Comparison of ENCODE assay signal across 22 mouse cellular contexts in the genomic region with DNA sequence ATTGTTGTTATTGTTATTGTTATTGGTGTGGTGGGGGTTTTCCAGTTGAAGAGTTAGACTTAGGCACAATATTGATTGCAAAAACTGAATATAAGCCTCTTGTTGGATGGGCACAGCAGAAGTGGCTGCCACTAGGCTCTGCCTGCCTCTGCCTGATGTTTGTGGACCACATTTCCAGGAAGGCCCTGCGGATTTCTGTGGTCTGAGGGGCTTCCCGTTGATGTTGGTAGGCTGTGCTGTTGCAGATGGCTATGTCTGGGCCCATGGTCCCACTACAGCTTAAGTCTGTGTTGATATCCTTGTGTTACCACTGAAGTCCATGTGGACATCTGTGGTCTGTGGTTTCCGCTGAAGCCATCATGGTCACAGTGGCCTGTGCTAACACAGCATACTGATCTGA. TPM values are rescaled to one million over a fixed set of nuclear protein-coding genes. Genes with fewer than 3 reads are reported as not detected.
DNase-seq lines count a peak whose midpoint lies in the region; ATAC-seq lines count a peak whose summit lies in the region.
"Had no signal": no experiment of that assay in that cellular context is flagged by ENCODE, and none has a peak within 500 bp of the region (broad histone marks: within the 10 kb centered on the region; RNA-seq: fewer than 3 reads in every experiment).

No protein-coding gene starts in this region.

- 73% methylated on average over 3 of the region's 3 CpGs for WGBS in forebrain, embryonic 11.5 days
- 83% methylated on average over 3 of the region's 3 CpGs for WGBS in forebrain, embryonic 10.5 days
- WGBS in forebrain, embryonic 14.5 days: 73% methylated on average over 3 of the region's 3 CpGs

- no peak overlapping the region for H3K9ac ChIP-seq in forebrain, embryonic 11.5 days (ENCODE audit: low read length)
- no peak overlapping the region for H3K9ac ChIP-seq in forebrain, embryonic 14.5 days (ENCODE audit: low read length)
- H3K9ac ChIP-seq: embryonic facial prominence, embryonic 15.5 days; hindbrain, embryonic 14.5 days; intestine, embryonic 15.5 days had no signal

- no peak overlapping the region for H3K4me3 ChIP-seq in forebrain, embryonic 11.5 days (ENCODE audit: low read depth, low read length)
- H3K4me3 ChIP-seq in forebrain, embryonic 10.5 days: no peak overlapping the region
- no peak overlapping the region for H3K4me3 ChIP-seq in forebrain, embryonic 14.5 days (ENCODE audit: low read depth, low read length)
- H3K4me3 ChIP-seq: embryonic facial prominence, embryonic 15.5 days; erythroblast, embryonic 14.5 days; gastrocnemius, adult 2 months; heart, embryonic 10.5 days; intestine, embryonic 15.5 days had no signal

- no peak overlapping the region for H3K27ac ChIP-seq in forebrain, embryonic 11.5 days (ENCODE audit: low read depth, low read length)
- no peak overlapping the region for H3K27ac ChIP-seq in forebrain, embryonic 10.5 days
- no peak overlapping the region for H3K27ac ChIP-seq in forebrain, embryonic 14.5 days (ENCODE audit: low read depth, low read length)
- H3K27ac ChIP-seq: embryonic facial prominence, embryonic 15.5 days; gastrocnemius, adult 2 months; heart, embryonic 10.5 days; hindbrain, embryonic 14.5 days; intestine, embryonic 15.5 days had no signal

- H3K4me1 ChIP-seq in forebrain, embryonic 11.5 days (replicated peaks; ENCODE audit: control insufficient read depth, insufficient read depth, low read length): no peaks in the 10 kb centered on the region
- no peaks in the 10 kb centered on the region for H3K4me1 ChIP-seq in forebrain, embryonic 10.5 days
- no peaks in the 10 kb centered on the region for H3K4me1 ChIP-seq in forebrain, embryonic 14.5 days (ENCODE audit: control insufficient read depth, insufficient read depth, low read length)
- H3K4me1 ChIP-seq: embryonic facial prominence, embryonic 15.5 days; heart, embryonic 10.5 days; intestine, embryonic 15.5 days had no signal

- H3K9me3 ChIP-seq in forebrain, embryonic 11.5 days (ENCODE audit: control insufficient read depth, low read length): no peaks in the 10 kb centered on the region
- H3K9me3 ChIP-seq in forebrain, embryonic 10.5 days: no peaks in the 10 kb centered on the region
- H3K9me3 ChIP-seq in forebrain, embryonic 14.5 days (replicated peaks; ENCODE audit: control insufficient read depth, low read length): no peaks in the 10 kb centered on the region
- H3K9me3 ChIP-seq: embryonic facial prominence, embryonic 15.5 days; heart, embryonic 10.5 days; intestine, embryonic 15.5 days had no signal

- H3K4me2 ChIP-seq in forebrain, embryonic 11.5 days (ENCODE audit: low read depth, low read length, severe bottlenecking): no peak overlapping the region
- no peak overlapping the region for H3K4me2 ChIP-seq in forebrain, embryonic 14.5 days (ENCODE audit: low read length)
- H3K4me2 ChIP-seq: embryonic facial prominence, embryonic 15.5 days; hindbrain, embryonic 14.5 days; intestine, embryonic 15.5 days had no signal

- DNase-seq in forebrain, embryonic 11.5 days (ENCODE audit: low spot score): no peak
- DNase-seq in forebrain, embryonic 10.5 days (ENCODE audit: extremely low spot score, low spot score): no peak
- peak; percentile 47 for DNase-seq in 416B (ENCODE audit: low read depth)
- DNase-seq in forebrain, embryonic 14.5 days (ENCODE audit: low spot score): no peak
- DNase-seq in MN1 (ENCODE audit: low spot score): no peak
- no peak for DNase-seq in urinary bladder, adult 2 months (ENCODE audit: low spot score)
- DNase-seq: gastrocnemius, postnatal 36 days had no signal

- no peaks in the 10 kb centered on the region for H3K27me3 ChIP-seq in forebrain, embryonic 11.5 days (ENCODE audit: control insufficient read depth, insufficient read depth, low read length)
- no peaks in the 10 kb centered on the region for H3K27me3 ChIP-seq in forebrain, embryonic 10.5 days (ENCODE audit: poor library complexity, severe bottlenecking)
- no peaks in the 10 kb centered on the region for H3K27me3 ChIP-seq in forebrain, embryonic 14.5 days (replicated peaks; ENCODE audit: control insufficient read depth, insufficient read depth, low read length)
- H3K27me3 ChIP-seq: CH12.LX; embryonic facial prominence, embryonic 15.5 days; intestine, embryonic 15.5 days had no signal

- H3K36me3 ChIP-seq in forebrain, embryonic 11.5 days (ENCODE audit: control insufficient read depth, insufficient read depth, low read length): no peaks in the 10 kb centered on the region
- no peaks in the 10 kb centered on the region for H3K36me3 ChIP-seq in forebrain, embryonic 10.5 days (replicated peaks)
- H3K36me3 ChIP-seq in forebrain, embryonic 14.5 days (ENCODE audit: control insufficient read depth, insufficient read depth, low read length): no peaks in the 10 kb centered on the region
- H3K36me3 ChIP-seq: embryonic facial prominence, embryonic 15.5 days; heart, embryonic 10.5 days; intestine, embryonic 15.5 days had no signal

- 0 out of 2 replicates have a peak, but pooled peaks have one; percentile 36 for ATAC-seq in forebrain, embryonic 11.5 days (replicated peaks; ENCODE audit: low FRiP score)
- ATAC-seq in forebrain, embryonic 14.5 days: 0 out of 2 replicates have a peak, but pooled peaks have one; percentile 48
- ATAC-seq in granulocyte monocyte progenitor cell, adult 5-6 weeks (replicated peaks; ENCODE audit: poor library complexity, severe bottlenecking): 0 out of 2 replicates have a peak, but pooled peaks have one; percentile 27
- ATAC-seq: intestine, embryonic 15.5 days had no signal

RNA-seq across cellular contexts. Expression of gene Serpini2, which starts 50.2 kb away (rescaled TPM):
- polyA plus RNA-seq in forebrain, embryonic 11.5 days (2014; fragmentation: Nextera tagmentation; extraction: Ambion mirVana): not detected in 2 replicates
- not detected in 2 replicates for polyA plus RNA-seq in forebrain, embryonic 10.5 days (2016; fragmentation: Nextera tagmentation; extraction: Ambion mirVana)
- not detected in 2 replicates for polyA plus RNA-seq in forebrain, embryonic 14.5 days (2014; fragmentation: Nextera tagmentation; extraction: Ambion mirVana)
- total RNA-seq in granulocyte monocyte progenitor cell, adult 5-6 weeks (2014; fragmentation: Nextera tagmentation): not detected in 2 replicates
- total RNA-seq in granulocyte monocyte progenitor cell, adult 5-6 weeks (2017): 0.95 TPM in 1 of 2 replicates, not detected in the other
- polyA plus RNA-seq in urinary bladder, adult 2 months (2012; rRNA removed): not detected in 2 replicates
- total RNA-seq: adrenal gland, adult 2 months; adrenal gland, postnatal 25 days; CH12.LX; gastrocnemius, adult 2 months; gastrocnemius, postnatal 36 days; heart, adult 18-20 months; heart, postnatal 10 days; heart, postnatal 4 days had no signal
- polyA plus RNA-seq: adrenal gland, adult 2 months; embryonic facial prominence, embryonic 11.5 days; embryonic facial prominence, embryonic 15.5 days; erythroblast, embryonic 14.5 days; heart, embryonic 10.5 days; heart, embryonic 14.5 days; hindbrain, embryonic 14.5 days had no signal

RNA-seq across cellular contexts. Expression of gene Zbbx, which starts 54.9 kb away (rescaled TPM):
- 0.20 TPM in 1 of 2 replicates, not detected in the other for polyA plus RNA-seq in forebrain, embryonic 11.5 days (2014; fragmentation: Nextera tagmentation; extraction: Ambion mirVana)
- 0.07 and 0.17 TPM in 2 replicates for polyA plus RNA-seq in forebrain, embryonic 10.5 days (2016; fragmentation: Nextera tagmentation; extraction: Ambion mirVana)
- polyA plus RNA-seq in forebrain, embryonic 14.5 days (2014; fragmentation: Nextera tagmentation; extraction: Ambion mirVana): 0.64 and 0.81 TPM in 2 replicates
- total RNA-seq in granulocyte monocyte progenitor cell, adult 5-6 weeks (2014; fragmentation: Nextera tagmentation): not detected in 2 replicates
- not detected in 2 replicates for total RNA-seq in granulocyte monocyte progenitor cell, adult 5-6 weeks (2017)
- 0.06 and 0.10 TPM in 2 replicates for polyA plus RNA-seq in urinary bladder, adult 2 months (2012; rRNA removed)
- total RNA-seq: adrenal gland, adult 2 months; adrenal gland, postnatal 25 days; CH12.LX; gastrocnemius, adult 2 months; gastrocnemius, postnatal 36 days; heart, adult 18-20 months; heart, postnatal 10 days; heart, postnatal 4 days had no signal
- polyA plus RNA-seq: adrenal gland, adult 2 months; embryonic facial prominence, embryonic 11.5 days; erythroblast, embryonic 14.5 days; heart, embryonic 10.5 days; heart, embryonic 14.5 days had no signal
